Mouse (Mus musculus): ENCODE results near the gene Irf2bp1. TPM values are rescaled to one million over a fixed set of nuclear protein-coding genes. Genes with fewer than 3 reads are reported as not detected.
A peak's percentile ranks its signal among the peaks of the same experiment; 100 is the strongest.

Gene Irf2bp1
- 23.5 and 25.2 TPM in 2 replicates for polyA plus RNA-seq (2015; fragmentation: Nextera tagmentation; extraction: Ambion mirVana)

DNA sequence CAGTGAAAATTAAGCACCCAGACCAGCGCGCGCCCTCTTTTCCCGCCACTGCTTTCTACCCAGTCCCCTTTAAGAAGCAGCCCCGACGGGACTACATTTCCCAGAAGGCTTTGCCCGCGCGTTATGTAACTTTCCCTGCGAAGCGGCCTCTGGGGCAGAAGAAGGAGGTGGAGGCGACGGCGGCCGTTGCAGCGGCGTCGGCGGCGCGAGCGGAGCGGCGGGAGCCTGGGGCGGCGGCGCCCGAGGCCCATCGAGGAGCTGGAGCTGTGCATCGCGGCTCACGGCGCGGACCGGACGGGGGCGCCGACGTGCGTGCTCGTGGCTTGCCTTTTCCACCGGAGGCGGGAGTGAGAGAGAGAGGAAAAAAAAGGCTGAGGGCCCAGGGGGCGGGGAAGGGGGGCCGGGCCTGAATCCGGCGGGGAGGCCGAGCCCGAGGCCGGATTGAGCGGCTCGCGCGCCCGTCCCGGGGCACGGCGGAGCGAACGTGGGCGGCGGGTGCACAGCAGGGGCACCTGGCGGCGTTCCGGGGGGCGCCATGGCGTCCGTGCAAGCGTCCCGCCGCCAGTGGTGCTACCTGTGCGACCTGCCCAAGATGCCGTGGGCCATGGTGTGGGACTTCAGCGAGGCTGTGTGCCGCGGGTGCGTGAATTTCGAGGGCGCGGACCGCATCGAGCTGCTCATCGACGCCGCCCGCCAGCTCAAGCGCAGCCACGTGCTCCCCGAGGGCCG, at the start of gene Irf2bp1:
Irf2bp1 (plus strand) TSS at position 143 of the 729 bp plus-strand sequence.
- ATAC-seq (ENCODE audit: borderline replicate concordance, extremely low read depth, low FRiP score, low TSS enrichment), result peak; percentile 64
- Histone ChIP-seq H3K36me3 (peaks cover 23% of the 10 kb centered on the region), H3K27me3 (no peaks in the 10 kb centered on the region), H3K9me3 (no peaks in the 10 kb centered on the region), H3K27ac (peak within 1 kb of the TSS; percentile 99), H3K9ac (peak within 1 kb of the TSS; percentile 93), H3K4me2 (peak within 1 kb of the TSS; percentile 94), H3K4me3 (peak within 1 kb of the TSS; percentile 91), H3K4me1 (peaks cover 60% of the 10 kb centered on the region)
- WGBS, result under 1% methylated on average over 68 of the region's 90 CpGs

DNA sequence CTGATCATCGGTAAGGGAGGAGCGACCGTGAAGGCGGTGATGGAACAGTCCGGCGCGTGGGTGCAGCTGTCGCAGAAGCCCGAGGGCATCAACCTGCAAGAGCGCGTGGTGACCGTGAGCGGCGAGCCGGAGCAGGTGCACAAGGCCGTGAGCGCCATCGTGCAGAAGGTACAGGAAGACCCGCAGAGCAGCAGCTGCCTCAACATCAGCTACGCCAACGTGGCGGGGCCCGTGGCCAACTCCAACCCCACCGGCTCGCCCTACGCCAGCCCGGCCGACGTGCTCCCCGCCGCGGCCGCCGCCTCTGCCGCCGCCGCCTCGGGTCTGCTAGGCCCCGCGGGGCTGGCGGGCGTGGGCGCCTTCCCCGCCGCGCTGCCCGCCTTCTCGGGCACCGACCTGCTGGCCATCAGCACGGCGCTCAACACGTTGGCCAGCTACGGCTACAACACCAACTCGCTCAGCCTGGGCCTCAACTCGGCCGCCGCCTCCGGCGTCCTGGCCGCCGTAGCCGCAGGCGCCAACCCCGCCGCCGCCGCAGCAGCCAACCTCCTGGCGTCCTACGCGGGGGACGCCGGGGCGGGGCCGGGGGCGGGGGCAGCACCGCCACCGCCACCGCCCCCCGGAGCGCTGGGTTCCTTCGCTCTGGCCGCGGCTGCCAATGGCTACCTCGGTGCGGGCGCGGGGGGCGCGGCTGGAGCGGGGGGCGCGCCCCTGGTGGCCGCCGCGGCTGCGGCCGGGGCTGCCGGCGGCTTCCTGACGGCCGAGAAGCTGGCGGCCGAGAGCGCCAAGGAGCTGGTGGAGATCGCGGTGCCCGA, 46.1 kb upstream of the Irf2bp1 start:
- H3K27me3 ChIP-seq, result peaks cover 53% of the 10 kb centered on the region
- peak overlapping the region; percentile 93 for H3K4me2 ChIP-seq
- WGBS, result 1% methylated on average over 94 of the region's 107 CpGs
- peak overlapping the region; percentile 54 for H3K4me3 ChIP-seq
- peak overlapping the region; percentile 56 for H3K27ac ChIP-seq
- H3K9me3 ChIP-seq, result no peaks in the 10 kb centered on the region
- peak; percentile 87 for ATAC-seq (ENCODE audit: borderline replicate concordance, extremely low read depth, low FRiP score, low TSS enrichment)
- H3K4me1 ChIP-seq, result peaks cover 21% of the 10 kb centered on the region
- H3K36me3 ChIP-seq, result no peaks in the 10 kb centered on the region
- H3K9ac ChIP-seq, result peak overlapping the region; percentile 56

DNA sequence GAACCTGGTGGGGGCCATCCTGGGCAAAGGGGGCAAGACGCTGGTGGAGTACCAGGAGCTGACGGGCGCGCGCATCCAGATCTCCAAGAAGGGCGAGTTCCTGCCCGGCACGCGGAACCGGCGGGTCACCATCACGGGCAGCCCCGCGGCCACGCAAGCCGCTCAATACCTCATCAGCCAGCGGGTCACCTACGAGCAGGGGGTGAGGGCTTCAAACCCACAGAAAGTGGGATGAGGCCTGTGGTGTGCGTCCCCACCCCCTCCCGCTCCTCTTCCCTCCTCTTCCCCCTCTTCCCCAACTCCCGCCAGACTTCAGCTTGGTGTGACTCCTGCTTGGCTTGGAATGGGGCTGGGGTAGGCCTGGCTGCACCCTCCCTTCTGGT, 45.5 kb upstream of the Irf2bp1 start:
- WGBS, result 1% methylated on average over 21 of the region's 21 CpGs

DNA sequence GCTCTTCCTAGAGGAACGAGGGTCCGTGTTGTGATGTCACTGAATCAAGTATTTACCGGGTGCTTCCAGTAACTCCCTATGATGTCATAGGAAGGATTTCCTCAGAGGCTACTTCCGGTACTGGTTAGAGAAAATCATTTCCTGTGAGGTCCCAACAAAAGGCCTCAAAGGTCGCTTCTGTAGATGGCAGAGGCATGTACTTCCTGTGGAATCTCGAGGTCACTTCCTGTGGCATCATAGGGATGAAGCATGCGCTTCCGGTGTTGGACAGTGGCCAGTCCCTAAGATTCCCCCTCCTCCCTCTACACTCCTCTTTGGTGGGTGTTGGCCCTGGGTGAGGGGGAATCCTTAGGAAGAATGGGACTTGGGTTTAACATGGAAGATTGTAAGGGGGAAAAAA, 44.4 kb upstream of the Irf2bp1 start:
- peaks cover 33% of the 10 kb centered on the region for H3K4me1 ChIP-seq
- peak; percentile 3; the same call in 1 of the 2 replicates for ATAC-seq (ENCODE audit: borderline replicate concordance, extremely low read depth, low FRiP score, low TSS enrichment)
- H3K27me3 ChIP-seq, result peaks cover 70% of the 10 kb centered on the region
- H3K4me2 ChIP-seq, result 0 out of 2 replicates have a peak overlapping the region, but pooled peaks have one; percentile 16
- H3K36me3 ChIP-seq, result no peaks in the 10 kb centered on the region
- 45% methylated on average over 8 of the region's 8 CpGs for WGBS
- no peak overlapping the region for H3K4me3 ChIP-seq
- H3K9ac ChIP-seq, result no peak overlapping the region
- H3K27ac ChIP-seq, result peak overlapping the region; percentile 56
- no peaks in the 10 kb centered on the region for H3K9me3 ChIP-seq

More for the DNA sequence above, 45.5 kb upstream of the Irf2bp1 start:
- no peaks in the 10 kb centered on the region for H3K9me3 ChIP-seq
- H3K4me1 ChIP-seq, result peaks cover 24% of the 10 kb centered on the region
- ATAC-seq (ENCODE audit: borderline replicate concordance, extremely low read depth, low FRiP score, low TSS enrichment), result 0 out of 2 replicates have a peak, but pooled peaks have one; percentile 10
- H3K4me2 ChIP-seq, result peak overlapping the region; percentile 93
- peaks cover 59% of the 10 kb centered on the region for H3K27me3 ChIP-seq
- H3K36me3 ChIP-seq, result no peaks in the 10 kb centered on the region
- peak overlapping the region; percentile 54 for H3K4me3 ChIP-seq
- H3K27ac ChIP-seq, result peak overlapping the region; percentile 56
- H3K9ac ChIP-seq, result peak overlapping the region; percentile 56

DNA sequence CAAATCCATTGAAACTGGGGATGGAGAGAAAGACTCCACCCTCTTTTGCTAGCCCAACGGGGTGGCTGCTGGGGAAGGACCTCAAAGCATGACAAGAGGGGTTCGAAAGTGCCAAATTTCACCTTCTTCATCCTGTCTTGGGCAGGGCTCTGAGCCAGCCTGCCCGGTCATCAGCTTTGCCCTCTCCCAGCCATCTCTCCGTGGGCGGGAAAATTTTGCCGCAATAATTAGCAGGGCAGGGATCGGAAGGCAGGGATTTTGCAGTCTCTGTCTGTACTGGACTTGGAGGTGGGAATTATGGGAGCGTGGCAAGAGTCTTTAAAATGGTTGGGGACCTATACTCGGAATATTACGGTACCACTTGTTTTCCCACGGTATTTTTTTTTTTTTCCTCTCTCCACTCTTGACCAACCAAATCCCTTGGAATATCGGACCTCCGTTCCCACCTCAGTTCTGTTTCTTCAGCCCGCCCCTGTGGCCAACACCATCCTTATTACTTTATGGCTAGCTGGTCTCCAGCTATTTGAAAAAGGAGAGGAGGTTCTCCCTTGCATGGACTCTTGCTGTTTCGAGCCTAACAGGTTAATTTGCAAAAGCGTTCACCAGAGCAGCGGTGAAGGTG, 41.6 kb upstream of the Irf2bp1 start:
- peaks cover 88% of the 10 kb centered on the region for H3K27me3 ChIP-seq
- no peak overlapping the region for H3K27ac ChIP-seq
- WGBS, result 2% methylated on average over 17 of the region's 17 CpGs
- peaks cover 31% of the 10 kb centered on the region for H3K4me1 ChIP-seq
- H3K4me3 ChIP-seq, result 0 out of 2 replicates have a peak overlapping the region, but pooled peaks have one; percentile 7
- no peaks in the 10 kb centered on the region for H3K9me3 ChIP-seq
- no peak overlapping the region for H3K9ac ChIP-seq
- H3K36me3 ChIP-seq, result no peaks in the 10 kb centered on the region
- H3K4me2 ChIP-seq, result peak overlapping the region; percentile 18
- no peak for ATAC-seq (ENCODE audit: borderline replicate concordance, extremely low read depth, low FRiP score, low TSS enrichment)

DNA sequence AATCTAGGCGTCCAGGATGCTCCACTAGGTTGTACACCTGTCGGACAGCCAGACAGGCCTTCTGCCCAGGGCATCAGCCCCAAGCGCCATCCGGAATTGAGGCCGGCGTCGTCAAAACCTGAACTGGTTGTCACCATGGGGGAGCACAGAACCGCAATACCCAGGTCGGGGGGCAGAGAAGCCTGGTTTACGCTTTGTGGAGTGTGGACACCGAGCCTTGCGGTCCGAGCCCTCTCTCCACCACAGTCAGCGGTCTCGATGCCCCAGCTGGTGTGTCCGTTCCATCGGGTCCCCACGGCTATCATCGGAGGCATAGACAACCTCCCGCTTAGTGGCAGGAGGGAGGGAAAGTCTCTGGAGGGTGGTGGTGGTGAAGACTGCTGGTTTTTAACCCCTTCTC, 41.0 kb upstream of the Irf2bp1 start:
- Histone ChIP-seq H3K27ac (no peak overlapping the region), H3K27me3 (peaks cover 83% of the 10 kb centered on the region), H3K36me3 (no peaks in the 10 kb centered on the region), H3K9ac (no peak overlapping the region), H3K4me3 (0 out of 2 replicates have a peak overlapping the region, but pooled peaks have one; percentile 7), H3K4me2 (peak overlapping the region; percentile 18), H3K9me3 (no peaks in the 10 kb centered on the region), H3K4me1 (peaks cover 26% of the 10 kb centered on the region)
- 4% methylated on average over 20 of the region's 20 CpGs for WGBS
- ATAC-seq (ENCODE audit: borderline replicate concordance, extremely low read depth, low FRiP score, low TSS enrichment), result no peak

DNA sequence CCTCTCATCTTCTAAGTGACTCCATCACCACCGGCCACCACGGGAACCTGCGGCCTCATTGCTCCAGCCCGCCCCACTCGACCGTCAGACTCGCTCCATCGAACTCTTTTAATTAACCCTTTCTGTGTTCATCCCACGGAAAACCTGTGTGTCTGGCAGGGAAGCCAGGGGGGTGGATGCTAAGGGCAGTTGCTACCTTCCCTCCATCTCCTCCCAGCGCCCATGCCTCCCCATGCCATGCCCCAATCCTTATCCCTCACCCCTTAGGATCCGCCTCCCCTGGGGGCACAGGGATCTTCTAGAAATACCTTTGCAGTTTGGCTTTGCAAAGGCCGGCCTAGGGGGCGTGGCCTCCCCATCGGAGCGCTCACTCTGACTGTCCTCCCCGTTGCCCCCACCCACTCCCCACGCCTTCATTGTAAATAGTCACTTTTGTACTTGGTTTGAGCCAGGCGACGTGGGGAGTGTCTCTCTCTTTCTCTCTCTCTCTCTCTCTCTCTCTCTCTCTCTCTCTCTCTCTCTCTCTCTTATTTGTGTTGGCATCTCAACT, 40.5 kb upstream of the Irf2bp1 start:
- H3K4me3 ChIP-seq, result no peak overlapping the region
- no peak for ATAC-seq (ENCODE audit: borderline replicate concordance, extremely low read depth, low FRiP score, low TSS enrichment)
- no peaks in the 10 kb centered on the region for H3K36me3 ChIP-seq
- peaks cover 25% of the 10 kb centered on the region for H3K4me1 ChIP-seq
- H3K9ac ChIP-seq, result no peak overlapping the region
- peaks cover 77% of the 10 kb centered on the region for H3K27me3 ChIP-seq
- no peaks in the 10 kb centered on the region for H3K9me3 ChIP-seq
- H3K4me2 ChIP-seq, result 0 out of 2 replicates have a peak overlapping the region, but pooled peaks have one; percentile 18
- no peak overlapping the region for H3K27ac ChIP-seq
- 2% methylated on average over 19 of the region's 19 CpGs for WGBS

DNA sequence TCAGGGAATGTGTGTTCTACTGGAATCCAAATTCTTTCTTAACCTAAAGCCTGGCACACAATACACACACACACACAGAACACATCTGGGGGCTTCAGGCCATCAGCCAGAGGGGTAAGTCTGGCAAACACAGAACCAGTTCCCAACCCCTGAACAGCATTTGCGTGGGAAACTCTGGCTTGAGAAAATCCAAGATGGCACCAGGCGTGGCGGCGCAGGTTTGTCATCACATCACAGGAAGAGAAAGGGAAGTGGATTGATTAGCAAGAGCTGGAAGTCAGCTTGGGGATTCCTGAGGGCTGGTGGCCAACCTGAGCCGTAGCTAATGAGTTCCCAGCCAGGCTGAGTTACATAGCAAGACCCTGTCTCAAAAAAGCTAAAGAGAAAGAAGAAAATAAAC, 38.5 kb upstream of the Irf2bp1 start:
- ATAC-seq (ENCODE audit: borderline replicate concordance, extremely low read depth, low FRiP score, low TSS enrichment), result no peak
- H3K4me2 ChIP-seq, result no peak overlapping the region
- H3K36me3 ChIP-seq, result no peaks in the 10 kb centered on the region
- H3K4me1 ChIP-seq, result peaks cover 15% of the 10 kb centered on the region
- no peak overlapping the region for H3K4me3 ChIP-seq
- H3K27ac ChIP-seq, result no peak overlapping the region
- peaks cover 62% of the 10 kb centered on the region for H3K27me3 ChIP-seq
- H3K9me3 ChIP-seq, result no peaks in the 10 kb centered on the region
- WGBS, result 74% methylated on average over 5 of the region's 5 CpGs
- no peak overlapping the region for H3K9ac ChIP-seq

DNA sequence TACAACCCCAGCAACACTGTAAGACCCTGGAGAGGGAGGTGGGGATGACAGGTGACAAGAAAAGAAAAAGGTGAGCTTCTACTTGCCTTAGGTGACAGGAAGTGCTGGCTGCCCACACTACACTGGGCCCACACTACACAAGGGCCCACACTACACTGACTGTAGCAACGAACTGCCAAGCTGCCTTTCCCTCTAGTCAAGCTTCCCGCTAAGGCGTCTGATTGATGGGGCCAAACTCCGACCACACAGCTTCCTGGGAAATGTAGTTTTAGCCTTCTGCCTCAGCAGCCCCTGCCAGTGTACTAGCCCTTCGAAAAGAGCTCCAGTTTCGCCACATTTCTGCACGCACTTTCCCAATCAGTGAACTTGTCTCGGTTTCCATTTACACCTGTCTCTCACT, 36.2 kb upstream of the Irf2bp1 start:
- Histone ChIP-seq H3K36me3 (no peaks in the 10 kb centered on the region), H3K9ac (no peak overlapping the region), H3K4me1 (peaks cover 14% of the 10 kb centered on the region), H3K27ac (no peak overlapping the region), H3K4me3 (no peak overlapping the region), H3K27me3 (peaks cover 39% of the 10 kb centered on the region), H3K4me2 (no peak overlapping the region), H3K9me3 (no peaks in the 10 kb centered on the region)
- WGBS, result 7% methylated on average over 8 of the region's 8 CpGs
- ATAC-seq (ENCODE audit: borderline replicate concordance, extremely low read depth, low FRiP score, low TSS enrichment), result no peak

DNA sequence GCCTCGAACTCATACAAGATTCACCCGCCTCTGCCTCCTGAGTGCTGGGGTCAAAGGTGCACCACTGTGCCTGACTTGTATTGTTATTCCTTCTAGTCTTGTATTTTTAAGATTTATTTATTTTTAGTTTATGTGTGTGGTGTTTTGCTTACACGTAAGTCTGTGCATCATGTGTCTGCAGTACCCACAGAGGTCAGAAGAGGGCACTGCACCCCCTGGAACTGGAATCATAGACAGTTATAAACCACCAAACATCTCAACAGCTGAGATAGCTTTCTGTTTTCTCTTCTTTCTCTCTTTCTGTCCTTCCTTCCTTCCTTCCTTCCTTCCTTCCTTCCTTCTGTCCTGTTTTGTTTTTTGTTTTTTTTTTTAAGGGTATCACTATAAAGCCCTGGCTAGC, 32.9 kb upstream of the Irf2bp1 start:
- no peak for ATAC-seq (ENCODE audit: borderline replicate concordance, extremely low read depth, low FRiP score, low TSS enrichment)

DNA sequence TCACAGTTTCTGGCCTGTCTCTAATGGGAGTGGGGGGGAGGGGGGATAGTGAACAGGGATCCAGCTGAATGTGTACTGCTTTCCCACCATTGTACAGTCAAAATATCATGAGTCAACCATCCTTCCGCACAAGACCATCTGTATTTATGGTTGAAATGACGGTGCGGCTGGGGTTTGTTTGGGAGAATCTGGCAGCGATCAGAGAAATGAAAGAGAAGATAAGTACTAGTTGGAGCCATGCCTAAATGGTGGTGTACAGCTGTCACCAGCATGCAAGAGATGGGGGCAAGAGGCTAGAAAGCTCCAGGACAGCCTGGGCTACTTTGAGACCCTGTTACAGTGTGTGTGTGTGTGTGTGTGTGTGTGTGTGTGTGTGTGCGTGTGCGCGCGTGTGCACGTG, 25.5 kb upstream of the Irf2bp1 start:
- Histone ChIP-seq H3K4me2 (no peak overlapping the region), H3K4me3 (no peak overlapping the region), H3K4me1 (no peaks in the 10 kb centered on the region), H3K36me3 (no peaks in the 10 kb centered on the region), H3K9ac (no peak overlapping the region), H3K27me3 (no peaks in the 10 kb centered on the region), H3K27ac (no peak overlapping the region), H3K9me3 (no peaks in the 10 kb centered on the region)
- 75% methylated on average over 9 of the region's 9 CpGs for WGBS
- no peak for ATAC-seq (ENCODE audit: borderline replicate concordance, extremely low read depth, low FRiP score, low TSS enrichment)

More for the DNA sequence above, 32.9 kb upstream of the Irf2bp1 start:
- H3K9ac ChIP-seq, result no peak overlapping the region
- H3K36me3 ChIP-seq, result no peaks in the 10 kb centered on the region
- no peak overlapping the region for H3K27ac ChIP-seq
- no peaks in the 10 kb centered on the region for H3K4me1 ChIP-seq
- H3K27me3 ChIP-seq, result peaks cover 6% of the 10 kb centered on the region; the same call in 1 of the 2 replicates
- no peaks in the 10 kb centered on the region for H3K9me3 ChIP-seq
- WGBS, result 89% methylated on average over 3 of the region's 3 CpGs
- no peak overlapping the region for H3K4me2 ChIP-seq
- no peak overlapping the region for H3K4me3 ChIP-seq

All from lung, embryonic 15.5 days (tissue).